Mouse (Mus musculus) liver, embryonic 16.5 days (tissue): Measurements from ENCODE around the gene Fam206a. TPM values are rescaled to one million over a fixed set of nuclear protein-coding genes. Genes with fewer than 3 reads are reported as not detected.
A peak's percentile ranks its signal among the peaks of the same experiment; 100 is the strongest.

Experiments
- ATAC-seq: fragments of 200-750 bp; cut with Nextera tagmentation; 2 replicates; pipeline ENCODE4 v1.8.0; 2017; ENCODE audit warnings: low read depth, mild to moderate bottlenecking, moderate number of reproducible peaks, moderate library complexity
- H3K27ac ChIP-seq: fragments of 300-500 bp; sonication (generic); 2 replicates; pipeline ENCODE4 v1.5.1; 2014; ENCODE audit warnings: mild to moderate bottlenecking, low read length
- H3K27me3 ChIP-seq: fragments of 300-500 bp; sonication (generic); 2 replicates; pipeline ENCODE4 v1.6.1; 2014; ENCODE audit warnings: low read depth, low read length, mixed read lengths; ENCODE audit not compliant: control insufficient read depth, insufficient read depth
- H3K36me3 ChIP-seq: fragments of 300-500 bp; sonication (generic); 2 replicates; pipeline ENCODE4 v1.6.1; 2014; ENCODE audit warnings: mild to moderate bottlenecking; ENCODE audit not compliant: control insufficient read depth, insufficient read depth
- H3K4me1 ChIP-seq: fragments of 300-500 bp; sonication (generic); 2 replicates; pipeline ENCODE4 v1.6.1; 2014; ENCODE audit warnings: low read depth, low read length, mixed read lengths; ENCODE audit not compliant: control insufficient read depth
- H3K4me2 ChIP-seq: fragments of 300-500 bp; sonication (generic); 2 replicates; pipeline ENCODE4 v1.6.1; 2014; ENCODE audit warnings: low read depth, low read length, mixed read lengths
- H3K4me3 ChIP-seq: fragments of 300-500 bp; sonication (generic); 2 replicates; pipeline ENCODE4 v1.5.1; 2014; ENCODE audit warnings: low read depth, mild to moderate bottlenecking, low read length
- H3K9ac ChIP-seq: fragments of 300-500 bp; sonication (generic); 2 replicates; pipeline ENCODE4 v1.6.1; 2014; ENCODE audit warnings: low read depth, low read length
- H3K9me3 ChIP-seq: fragments of 300-500 bp; sonication (generic); replicated peaks from 2 replicates; pipeline ENCODE4 v1.6.1; 2016; ENCODE audit warnings: low read length; ENCODE audit not compliant: control insufficient read depth
- WGBS: fragments of 180-500 bp; shearing (Covaris S2); extraction: QIAGEN DNeasy Blood & Tissue Kit; methylation state at CpG from one replicate; pipeline ENCODE4 v1.1.7; 2014; ENCODE audit not compliant: insufficient replicate concordance; 5-methylcytosine and 5-hydroxymethylcytosine counted together
- polyA plus RNA-seq: library from polyadenylated mRNA; unstranded; fragments of >200 nt; fragmentation: Nextera tagmentation; extraction: Ambion mirVana; gene quantifications from 2 replicates; pipeline ENCODE4 v1.2.1, GENCODE M21; 2015

Fam206a gene
- polyA plus RNA-seq, 1 experiment from 2014 or later: 3.5 TPM

GRCm38 (mm10) chr4:56802669-56803150 is 565 bp downstream of the Fam206a start:
- H3K4me3 ChIP-seq: peak overlapping the region; percentile 79
- H3K36me3 ChIP-seq: no peaks in the 10 kb centered on the region
- H3K27ac ChIP-seq: peak overlapping the region; percentile 74
- H3K9me3 ChIP-seq: no peaks in the 10 kb centered on the region
- peak overlapping the region; percentile 96 for H3K4me2 ChIP-seq
- ATAC-seq: peak; percentile 6; the same call in 1 of the 2 replicates
- no peaks in the 10 kb centered on the region for H3K27me3 ChIP-seq
- WGBS: 1% methylated on average over 25 of the region's 25 CpGs
- H3K9ac ChIP-seq: peak overlapping the region; percentile 75
- H3K4me1 ChIP-seq: peaks cover 10% of the 10 kb centered on the region

GRCm38 (mm10) chr4:56809050-56809449 is 6.9 kb downstream of the Fam206a start:
- no peaks in the 10 kb centered on the region; the same call in 1 of the 2 replicates for H3K36me3 ChIP-seq
- no peaks in the 10 kb centered on the region for H3K4me1 ChIP-seq
- no peak overlapping the region for H3K9ac ChIP-seq
- H3K4me3 ChIP-seq: no peak overlapping the region
- H3K27me3 ChIP-seq: no peaks in the 10 kb centered on the region
- H3K27ac ChIP-seq: no peak overlapping the region
- WGBS: 66% methylated on average over 4 of the region's 4 CpGs
- ATAC-seq: no peak
- H3K9me3 ChIP-seq: no peaks in the 10 kb centered on the region
- H3K4me2 ChIP-seq: no peak overlapping the region

GRCm38 (mm10) chr4:56811642-56812041 is 9.5 kb downstream of the Fam206a start:
- WGBS: 56% methylated on average over 3 of the region's 3 CpGs
- Histone ChIP-seq H3K36me3 (no peaks in the 10 kb centered on the region; the same call in 1 of the 2 replicates), H3K9me3 (no peaks in the 10 kb centered on the region), H3K9ac (no peak overlapping the region), H3K4me1 (no peaks in the 10 kb centered on the region), H3K4me2 (no peak overlapping the region), H3K4me3 (no peak overlapping the region), H3K27me3 (no peaks in the 10 kb centered on the region), H3K27ac (no peak overlapping the region)
- no peak for ATAC-seq

- H3K4me3 ChIP-seq: no peak overlapping the region
- H3K36me3 ChIP-seq: no peaks in the 10 kb centered on the region; the same call in 1 of the 2 replicates
- H3K4me1 ChIP-seq: no peaks in the 10 kb centered on the region
- no peak overlapping the region for H3K4me2 ChIP-seq
- no peak for ATAC-seq
- no peak overlapping the region for H3K27ac ChIP-seq
- H3K9me3 ChIP-seq: no peaks in the 10 kb centered on the region
- 71% methylated on average over 4 of the region's 4 CpGs for WGBS
- H3K27me3 ChIP-seq: no peaks in the 10 kb centered on the region
- H3K9ac ChIP-seq: no peak overlapping the region
These were observed 10.0 kb downstream of the Fam206a start for GRCm38 (mm10) chr4:56812096-56812495.

DNA sequence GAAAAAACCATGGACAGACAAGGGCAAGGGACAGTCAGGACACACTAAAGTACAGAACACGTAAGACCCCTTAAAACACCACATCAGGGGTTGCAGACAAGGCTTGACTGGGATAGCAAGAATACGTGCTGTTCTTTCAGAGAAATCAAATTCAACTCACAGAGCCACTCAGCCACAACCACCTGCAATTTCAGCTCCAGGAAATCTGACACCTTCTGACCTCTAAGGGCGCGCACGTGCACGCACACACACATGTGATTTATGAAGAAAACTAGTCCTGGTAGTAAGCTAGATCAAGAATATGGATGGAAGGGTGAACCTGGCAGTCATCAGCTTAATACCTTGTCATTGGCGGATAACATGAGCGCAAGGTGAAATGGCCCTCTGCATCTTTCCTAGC is 13.0 kb downstream of the Fam206a start:
- WGBS: 83% methylated on average over 8 of the region's 8 CpGs
- H3K27me3 ChIP-seq: no peaks in the 10 kb centered on the region
- H3K4me1 ChIP-seq: no peaks in the 10 kb centered on the region
- H3K4me2 ChIP-seq: no peak overlapping the region
- H3K4me3 ChIP-seq: no peak overlapping the region
- ATAC-seq: no peak
- no peak overlapping the region for H3K9ac ChIP-seq
- H3K27ac ChIP-seq: no peak overlapping the region
- H3K36me3 ChIP-seq: no peaks in the 10 kb centered on the region; the same call in 1 of the 2 replicates
- no peaks in the 10 kb centered on the region for H3K9me3 ChIP-seq

- Histone ChIP-seq H3K9me3 (no peaks in the 10 kb centered on the region), H3K4me1 (no peaks in the 10 kb centered on the region), H3K9ac (no peak overlapping the region), H3K4me2 (no peak overlapping the region), H3K36me3 (no peaks in the 10 kb centered on the region), H3K4me3 (no peak overlapping the region), H3K27me3 (no peaks in the 10 kb centered on the region), H3K27ac (no peak overlapping the region)
- ATAC-seq: no peak
These were observed 17.9 kb downstream of the Fam206a start for GRCm38 (mm10) chr4:56820017-56820550.

DNA sequence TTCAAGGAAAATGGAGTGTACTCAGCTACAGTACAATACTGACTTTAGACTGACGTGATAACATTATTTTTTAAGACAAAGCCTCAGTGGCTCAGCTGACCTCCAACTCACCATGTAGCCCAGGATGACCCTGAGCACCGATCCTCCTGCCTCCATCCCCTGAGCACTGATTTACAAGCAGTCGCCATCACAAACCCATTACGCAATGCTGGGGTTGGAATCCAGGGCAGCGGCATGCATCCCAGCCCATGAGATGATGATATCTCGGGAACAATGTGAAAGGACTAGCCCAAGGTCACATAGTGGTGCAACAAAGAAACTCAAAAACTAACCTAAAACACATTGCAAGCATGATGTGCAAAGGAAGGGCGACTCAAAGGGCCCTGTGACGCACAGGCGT is 22.1 kb downstream of the Fam206a start:
- ATAC-seq: no peak
- H3K27me3 ChIP-seq: no peaks in the 10 kb centered on the region
- no peaks in the 10 kb centered on the region for H3K36me3 ChIP-seq
- H3K4me2 ChIP-seq: no peak overlapping the region
- H3K27ac ChIP-seq: no peak overlapping the region
- no peaks in the 10 kb centered on the region for H3K4me1 ChIP-seq
- H3K4me3 ChIP-seq: no peak overlapping the region
- 76% methylated on average over 9 of the region's 9 CpGs for WGBS
- no peaks in the 10 kb centered on the region for H3K9me3 ChIP-seq
- no peak overlapping the region for H3K9ac ChIP-seq

DNA sequence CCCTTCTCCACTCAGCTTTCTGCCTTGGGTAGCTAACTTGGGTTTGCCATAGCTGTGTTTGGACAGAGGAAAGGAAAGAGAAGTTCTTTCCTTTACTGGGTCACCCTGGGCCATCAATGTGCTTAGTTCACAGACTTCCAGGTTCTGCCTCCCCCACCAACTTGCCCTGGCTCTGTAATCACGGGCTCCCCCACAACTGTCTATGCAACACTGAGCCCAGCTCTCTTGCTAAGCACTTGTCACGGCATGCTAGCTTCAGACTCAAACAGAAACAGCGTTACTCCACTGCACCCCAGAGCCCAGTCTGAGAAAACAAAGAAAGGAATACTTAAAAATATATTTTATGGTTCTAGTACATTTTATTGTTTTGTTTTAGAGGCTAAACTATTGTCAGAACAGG is 26.8 kb downstream of the Fam206a start:
- Histone ChIP-seq H3K36me3 (no peaks in the 10 kb centered on the region), H3K9ac (no peak overlapping the region), H3K4me2 (no peak overlapping the region), H3K4me3 (no peak overlapping the region), H3K9me3 (no peaks in the 10 kb centered on the region), H3K27ac (no peak overlapping the region), H3K4me1 (no peaks in the 10 kb centered on the region), H3K27me3 (no peaks in the 10 kb centered on the region)
- WGBS: 81% methylated on average over 3 of the region's 3 CpGs
- no peak for ATAC-seq

GRCm38 (mm10) chr4:56829511-56829921 is 27.4 kb downstream of the Fam206a start:
- Histone ChIP-seq H3K9ac (no peak overlapping the region), H3K27me3 (no peaks in the 10 kb centered on the region), H3K27ac (no peak overlapping the region), H3K4me3 (no peak overlapping the region), H3K4me2 (no peak overlapping the region), H3K4me1 (no peaks in the 10 kb centered on the region), H3K36me3 (no peaks in the 10 kb centered on the region), H3K9me3 (no peaks in the 10 kb centered on the region)
- ATAC-seq: no peak
- WGBS: 72% methylated on average over 7 of the region's 7 CpGs
